In genomic region chr9:31997178-31998097, GRCm38 (mm10) we compare ENCODE assay signal across 9 mouse cellular contexts.
DNase-seq lines count a peak whose midpoint lies in the region; ATAC-seq and TF ChIP-seq lines count a peak whose summit lies in the region.
"Had no signal": no experiment of that assay in that cellular context is flagged by ENCODE, and none has a peak within 500 bp of the region (broad histone marks: within the 10 kb centered on the region; RNA-seq: fewer than 3 reads in every experiment).

No protein-coding gene starts in this region.

- no peaks in the 10 kb centered on the region for H3K9me3 ChIP-seq in heart, embryonic 12.5 days (replicated peaks)
- no peaks in the 10 kb centered on the region for H3K9me3 ChIP-seq in midbrain, embryonic 13.5 days
- H3K9me3 ChIP-seq: G1E had no signal

- H3K9ac ChIP-seq in heart, embryonic 12.5 days = peak overlapping the region; percentile 5; the same call in 1 of the 2 replicates
- no peak overlapping the region for H3K9ac ChIP-seq in midbrain, embryonic 13.5 days (replicated peaks)

- intact Hi-C loops in left cerebral cortex, adult 2 months (cut with DNase I) = no loop called here

- H3K36me3 ChIP-seq in heart, embryonic 12.5 days = no peaks in the 10 kb centered on the region
- no peaks in the 10 kb centered on the region for H3K36me3 ChIP-seq in midbrain, embryonic 13.5 days
- H3K36me3 ChIP-seq: G1E had no signal

- peak overlapping the region; percentile 96 for H3K27ac ChIP-seq in heart, embryonic 12.5 days (ENCODE audit: poor library complexity, severe bottlenecking)
- peak overlapping the region; percentile 45 for H3K27ac ChIP-seq in left cerebral cortex, adult 2 months
- no peak overlapping the region for H3K27ac ChIP-seq in midbrain, embryonic 13.5 days

- peak overlapping the region; percentile 17; the same call in 1 of the 2 replicates for H3K4me3 ChIP-seq in heart, embryonic 12.5 days
- H3K4me3 ChIP-seq in left cerebral cortex, adult 2 months = peak overlapping the region; percentile 19; the same call in 1 of the 2 replicates
- H3K4me3 ChIP-seq in midbrain, embryonic 13.5 days (replicated peaks) = no peak overlapping the region

- no peaks in the 10 kb centered on the region for H3K27me3 ChIP-seq in heart, embryonic 12.5 days (replicated peaks)
- H3K27me3 ChIP-seq in midbrain, embryonic 13.5 days = no peaks in the 10 kb centered on the region

- 22% methylated on average over 25 of the region's 25 CpGs for WGBS in heart, embryonic 12.5 days
- 68% methylated on average over 25 of the region's 25 CpGs for WGBS in midbrain, embryonic 13.5 days

- H3K4me1 ChIP-seq in heart, embryonic 12.5 days (replicated peaks) = peaks cover 38% of the 10 kb centered on the region
- H3K4me1 ChIP-seq in midbrain, embryonic 13.5 days (replicated peaks) = peaks cover 5% of the 10 kb centered on the region; the same call in 1 of the 2 replicates

- peak; percentile 95 for DNase-seq in heart, adult 11 months
- DNase-seq in heart, adult 8-10 months (ENCODE audit: low spot score) = no peak
- peak; percentile 70 for DNase-seq in brain, embryonic 14.5 days (ENCODE audit: low read depth)
- DNase-seq in left cerebral cortex, adult 2 months (ENCODE audit: extremely low spot score in 1 of 2, low spot score in 2 of 2) = peak; percentile 32 to 34
- DNase-seq in adrenal gland, adult 18-20 months (ENCODE audit: low spot score in 2 of 2) = no peak

- peak; percentile 86 for ATAC-seq in heart, embryonic 12.5 days (ENCODE audit: insufficient number of reproducible peaks, low FRiP score)
- peak; percentile 55; the same call in 1 of the 2 replicates for ATAC-seq in midbrain, embryonic 13.5 days
- no peak for ATAC-seq in inflammation-experienced regulatory T-cells, adult 6 months

- no peak for TF ChIP-seq POLR2A in brain, embryonic 14.5 days (IDR thresholded peaks at IDR 0.05; ENCODE audit: borderline replicate concordance, extremely low read depth, insufficient read depth, insufficient read length, poor library complexity, severe bottlenecking)

- no peak for TF ChIP-seq CTCF in brain, embryonic 14.5 days (IDR thresholded peaks at IDR 0.05; ENCODE audit: borderline replicate concordance, extremely low read depth, insufficient read depth, insufficient read length)
- TF ChIP-seq CTCF in left cerebral cortex, adult 2 months (IDR thresholded peaks at IDR 0.05) = no peak

- peak overlapping the region; percentile 59 for H3K4me2 ChIP-seq in heart, embryonic 12.5 days
- no peak overlapping the region for H3K4me2 ChIP-seq in midbrain, embryonic 13.5 days (replicated peaks)

Comparison
In these comparisons a context has a peak if more than half of its experiments do, and no peak if none do; other contexts are left out.
1. DNase-seq: peak in heart, adult 11 months (single experiment), brain, embryonic 14.5 days (single experiment) and left cerebral cortex, adult 2 months (2 of 2); none in heart, adult 8-10 months (single experiment) and adrenal gland, adult 18-20 months (0 of 2).